Mouse (Mus musculus) thymus, postnatal 10 days (tissue): ENCODE data around the gene Lrfn4.
"Not testable (repeated sequence)": the region's sequence is repeated elsewhere in the genome, so short reads cannot be mapped to it uniquely, and the experiment has no call there.

Experiments used
- DNase-seq, 2 experiments: peaks; one replicate each; pipeline ENCODE4 v3.0.0; 2021; ENCODE audit warnings: low spot score in 2 of 2

Lrfn4 gene

GRCm38 (mm10) chr19:4612181-4612961 is 3.1 kb downstream of the Lrfn4 start:
- no peak for DNase-seq

GRCm38 (mm10) chr19:4610109-4610508 is 5.4 kb downstream of the Lrfn4 start:
- no peak for DNase-seq

- DNase-seq = no peak
Observed at GRCm38 (mm10) chr19:4608511-4608910, 7.0 kb downstream of the Lrfn4 start.

GRCm38 (mm10) chr19:4607406-4607805 is 8.1 kb downstream of the Lrfn4 start:
- DNase-seq = no peak

- no peak for DNase-seq
Observed at GRCm38 (mm10) chr19:4605654-4606053, 9.8 kb downstream of the Lrfn4 start.

GRCm38 (mm10) chr19:4603801-4604723 is 11.4 kb downstream of the Lrfn4 start:
- peak in 1 of 2 experiments; percentile 44 for DNase-seq

- no peak for DNase-seq
Observed at GRCm38 (mm10) chr19:4602459-4602858, 13.0 kb downstream of the Lrfn4 start.

GRCm38 (mm10) chr19:4596071-4596470 is 19.4 kb downstream of the Lrfn4 start:
- DNase-seq = no peak

- DNase-seq = no peak
Observed at GRCm38 (mm10) chr19:4593792-4594522, 21.5 kb downstream of the Lrfn4 start.

GRCm38 (mm10) chr19:4590025-4590424 is 25.4 kb downstream of the Lrfn4 start:
- no peak for DNase-seq

- no peak for DNase-seq
Observed at GRCm38 (mm10) chr19:4589081-4589480, 26.4 kb downstream of the Lrfn4 start.

- no peak for DNase-seq
Observed at GRCm38 (mm10) chr19:4588430-4588829, 27.0 kb downstream of the Lrfn4 start.

- no peak for DNase-seq
Observed at GRCm38 (mm10) chr19:4587426-4587825, 28.0 kb downstream of the Lrfn4 start.

GRCm38 (mm10) chr19:4586783-4587182 is 28.7 kb downstream of the Lrfn4 start:
- not testable (repeated sequence) for DNase-seq

GRCm38 (mm10) chr19:4583856-4584255 is 31.6 kb downstream of the Lrfn4 start:
- no peak for DNase-seq

- DNase-seq = no peak
Observed at GRCm38 (mm10) chr19:4579296-4579695, 36.2 kb downstream of the Lrfn4 start.

GRCm38 (mm10) chr19:4578799-4579198 is 36.7 kb downstream of the Lrfn4 start:
- no peak for DNase-seq

- no peak for DNase-seq
Observed at GRCm38 (mm10) chr19:4573241-4573640, 42.2 kb downstream of the Lrfn4 start.

GRCm38 (mm10) chr19:4572467-4572866 is 43.0 kb downstream of the Lrfn4 start:
- DNase-seq = no peak

- no peak for DNase-seq
Observed at GRCm38 (mm10) chr19:4572061-4572460, 43.4 kb downstream of the Lrfn4 start.

GRCm38 (mm10) chr19:4571658-4572057 is 43.8 kb downstream of the Lrfn4 start:
- no peak for DNase-seq

- no peak for DNase-seq
Observed at GRCm38 (mm10) chr19:4570815-4571214, 44.7 kb downstream of the Lrfn4 start.
